Mouse (Mus musculus) right cerebral cortex, adult 2 months (tissue): ENCODE data around the gene Ptprf.

Experiments
- DNase-seq, 2 experiments: peaks; one replicate each; pipeline ENCODE4 v3.0.0; 2021 to 2022; ENCODE audit warnings: low spot score in 2 of 2

The Ptprf gene

GRCm38 (mm10) chr4:118291231-118291630 lies at the start of gene Ptprf:
Gene Ptprf, minus strand, starts transcription at chr4:118291405.
- peak; percentile 69 to 76 for DNase-seq

GRCm38 (mm10) chr4:118336658-118337057 lies 45.5 kb upstream of the Ptprf start:
- peak; percentile 29 to 56 for DNase-seq

GRCm38 (mm10) chr4:118335991-118336390 lies 44.8 kb upstream of the Ptprf start:
- no peak for DNase-seq

GRCm38 (mm10) chr4:118331777-118332176 lies 40.6 kb upstream of the Ptprf start:
- DNase-seq, result no peak

- no peak for DNase-seq
Observed at GRCm38 (mm10) chr4:118326476-118326875, 35.3 kb upstream of the Ptprf start.

- DNase-seq, result no peak
Observed at GRCm38 (mm10) chr4:118320636-118321035, 29.4 kb upstream of the Ptprf start.

- no peak for DNase-seq
Observed at GRCm38 (mm10) chr4:118319706-118320344, 28.6 kb upstream of the Ptprf start.

GRCm38 (mm10) chr4:118316662-118317061 lies 25.5 kb upstream of the Ptprf start:
- DNase-seq, result no peak

- DNase-seq, result no peak
Observed at GRCm38 (mm10) chr4:118315286-118315685, 24.1 kb upstream of the Ptprf start.

- no peak for DNase-seq
Observed at GRCm38 (mm10) chr4:118310461-118310860, 19.3 kb upstream of the Ptprf start.

GRCm38 (mm10) chr4:118307533-118308263 lies 16.5 kb upstream of the Ptprf start:
- no peak for DNase-seq

GRCm38 (mm10) chr4:118306113-118306696 lies 15.0 kb upstream of the Ptprf start:
- no peak for DNase-seq

- DNase-seq, result no peak
Observed at GRCm38 (mm10) chr4:118304984-118305383, 13.8 kb upstream of the Ptprf start.

GRCm38 (mm10) chr4:118297844-118298243 lies 6.6 kb upstream of the Ptprf start:
- no peak for DNase-seq

GRCm38 (mm10) chr4:118295651-118296561 lies 4.7 kb upstream of the Ptprf start:
- no peak for DNase-seq

- no peak for DNase-seq
Observed at GRCm38 (mm10) chr4:118294811-118295210, 3.6 kb upstream of the Ptprf start.

GRCm38 (mm10) chr4:118292741-118293306 lies 1.6 kb upstream of the Ptprf start:
- peak; percentile 82 to 84 for DNase-seq

- peak; percentile 29 to 48 for DNase-seq
Observed at GRCm38 (mm10) chr4:118290416-118291030, 682 bp downstream of the Ptprf start.

GRCm38 (mm10) chr4:118289960-118290415 lies 1.2 kb downstream of the Ptprf start:
- DNase-seq, result no peak

- DNase-seq, result no peak
Observed at GRCm38 (mm10) chr4:118289266-118289665, 1.9 kb downstream of the Ptprf start.

- DNase-seq, result no peak
Observed at GRCm38 (mm10) chr4:118288531-118288930, 2.7 kb downstream of the Ptprf start.
